Mouse (Mus musculus) erythroblast, embryonic 14.5 days (primary cell): ENCODE data around the gene Gm12166. TPM values are rescaled to one million over a fixed set of nuclear protein-coding genes. Genes with fewer than 3 reads are reported as not detected.
"Not testable (repeated sequence)": the region's sequence is repeated elsewhere in the genome, so short reads cannot be mapped to it uniquely, and the experiment has no call there.

Source experiments
- H3K27me3 ChIP-seq: 2 replicates; pipeline ENCODE4 v1.6.1; 2012; ENCODE audit warnings: inconsistent platforms; ENCODE audit not compliant: control insufficient read depth
- H3K36me3 ChIP-seq: 2 replicates; pipeline ENCODE4 v1.6.1; 2012; ENCODE audit warnings: mild to moderate bottlenecking, inconsistent platforms; ENCODE audit not compliant: control insufficient read depth
- H3K4me1 ChIP-seq: 2 replicates; pipeline ENCODE4 v1.6.1; 2012; ENCODE audit warnings: inconsistent platforms; ENCODE audit not compliant: control insufficient read depth
- H3K4me3 ChIP-seq: replicated peaks from 2 replicates; pipeline ENCODE3; 2012; ENCODE audit warnings: moderate library complexity, mild to moderate bottlenecking, inconsistent platforms
- H3K9me3 ChIP-seq: 2 replicates; pipeline ENCODE4 v1.6.1; 2012; ENCODE audit warnings: low read length, inconsistent platforms, mixed read lengths; ENCODE audit not compliant: control insufficient read depth
- GATA1 ChIP-seq: IDR thresholded peaks from 2 replicates; pipeline ENCODE4 v1.6.1; 2012; ENCODE audit warnings: low read length, inconsistent platforms, mixed read lengths
- TAL1 ChIP-seq: IDR thresholded peaks from 3 replicates; pipeline ENCODE4 v1.6.1; 2012; ENCODE audit warnings: low read length, inconsistent platforms, mixed read lengths
- polyA plus RNA-seq: library from polyadenylated mRNA; stranded (reverse); fragments of >175 nt; gene quantifications from 2 replicates; pipeline ENCODE4 v1.2.3, GENCODE M21; 2012

Gm12166 gene
- polyA plus RNA-seq, 1 experiment: 0.12 TPM

DNA sequence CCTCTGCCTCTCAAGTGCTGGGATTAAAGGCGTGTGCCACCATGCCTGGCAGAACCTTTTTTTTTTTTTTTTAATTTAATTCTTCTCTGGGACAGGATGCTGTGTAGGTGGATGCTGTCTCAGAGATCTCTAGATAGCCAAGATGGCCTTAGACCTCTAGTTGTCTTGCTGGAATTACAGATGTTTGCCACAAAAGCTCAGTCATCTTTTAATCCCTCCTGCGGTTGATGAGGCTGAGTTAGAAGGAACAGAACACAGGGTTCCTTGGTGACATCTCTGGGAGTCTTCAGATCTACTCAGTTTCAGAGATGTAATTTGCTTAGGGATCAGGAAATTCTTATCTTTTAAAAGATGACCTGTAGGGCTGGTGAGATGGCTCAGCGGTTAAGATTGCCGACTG, 6.8 kb upstream of the Gm12166 start:
- TF ChIP-seq TAL1: no peak
- TF ChIP-seq GATA1: no peak
- Histone ChIP-seq H3K4me3 (no peak overlapping the region), H3K27me3 (peaks cover 91% of the 10 kb centered on the region), H3K36me3 (no peaks in the 10 kb centered on the region), H3K4me1 (peaks cover 3% of the 10 kb centered on the region), H3K9me3 (peaks cover 6% of the 10 kb centered on the region; the same call in 1 of the 2 replicates)

DNA sequence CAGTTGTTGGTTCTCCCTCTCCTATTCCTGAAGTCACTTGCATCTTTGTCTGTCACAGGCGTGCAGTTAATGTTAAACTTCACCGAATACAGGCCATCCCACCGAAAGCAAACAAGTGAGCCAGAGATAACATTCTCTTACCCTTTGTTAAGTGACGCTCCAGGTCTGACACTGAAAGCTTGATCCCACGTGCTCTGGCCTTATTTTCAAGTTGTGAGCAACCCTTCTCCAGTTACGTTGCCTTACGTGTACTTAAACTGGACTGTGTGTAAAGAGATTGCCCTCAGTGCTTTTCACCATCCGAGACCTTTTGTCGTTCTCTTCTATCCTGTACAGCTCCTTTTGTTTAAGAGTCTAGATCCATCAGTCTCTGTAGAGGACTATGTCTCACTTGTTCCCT, 5.9 kb upstream of the Gm12166 start:
- H3K9me3 ChIP-seq: peaks cover 6% of the 10 kb centered on the region; the same call in 1 of the 2 replicates
- H3K4me3 ChIP-seq: no peak overlapping the region
- H3K27me3 ChIP-seq: peaks cover 83% of the 10 kb centered on the region
- peaks cover 3% of the 10 kb centered on the region for H3K4me1 ChIP-seq
- TF ChIP-seq TAL1 (no peak), GATA1 (no peak)
- H3K36me3 ChIP-seq: no peaks in the 10 kb centered on the region

DNA sequence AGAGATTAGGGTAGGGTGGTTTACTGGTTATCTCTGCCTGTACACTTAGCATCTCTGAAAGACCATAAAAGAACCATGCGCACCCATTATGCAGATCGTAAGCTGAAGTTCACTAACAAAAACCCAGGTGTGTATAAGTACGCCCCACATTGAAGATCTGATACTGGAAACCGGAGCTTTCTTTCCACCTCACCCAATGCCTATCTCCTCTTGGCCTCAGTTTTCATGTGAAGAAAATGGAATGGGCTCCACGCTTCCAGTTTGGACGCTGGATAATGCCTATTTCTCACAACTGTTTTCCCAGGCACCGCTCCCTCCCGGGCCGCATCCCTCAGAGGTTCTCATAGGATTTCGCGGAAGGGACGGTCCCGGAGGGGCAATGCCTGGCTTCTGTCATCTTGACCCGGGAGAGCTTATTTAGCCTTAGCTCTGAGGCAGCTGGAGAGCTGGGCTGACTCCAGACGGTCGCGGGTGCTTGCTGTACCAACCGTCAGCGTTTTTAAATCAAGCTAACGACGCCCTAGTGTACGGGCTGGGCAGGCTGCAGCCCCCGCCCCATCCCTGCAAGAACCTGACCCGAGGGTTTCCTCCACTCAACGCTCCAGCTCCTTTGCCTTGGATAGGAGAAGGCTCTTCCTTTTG, 4.8 kb upstream of the Gm12166 start:
- Histone ChIP-seq H3K4me3 (no peak overlapping the region), H3K9me3 (peaks cover 6% of the 10 kb centered on the region; the same call in 1 of the 2 replicates), H3K36me3 (no peaks in the 10 kb centered on the region), H3K4me1 (peaks cover 3% of the 10 kb centered on the region), H3K27me3 (peaks cover 76% of the 10 kb centered on the region)
- TF ChIP-seq TAL1: no peak
- no peak for TF ChIP-seq GATA1

DNA sequence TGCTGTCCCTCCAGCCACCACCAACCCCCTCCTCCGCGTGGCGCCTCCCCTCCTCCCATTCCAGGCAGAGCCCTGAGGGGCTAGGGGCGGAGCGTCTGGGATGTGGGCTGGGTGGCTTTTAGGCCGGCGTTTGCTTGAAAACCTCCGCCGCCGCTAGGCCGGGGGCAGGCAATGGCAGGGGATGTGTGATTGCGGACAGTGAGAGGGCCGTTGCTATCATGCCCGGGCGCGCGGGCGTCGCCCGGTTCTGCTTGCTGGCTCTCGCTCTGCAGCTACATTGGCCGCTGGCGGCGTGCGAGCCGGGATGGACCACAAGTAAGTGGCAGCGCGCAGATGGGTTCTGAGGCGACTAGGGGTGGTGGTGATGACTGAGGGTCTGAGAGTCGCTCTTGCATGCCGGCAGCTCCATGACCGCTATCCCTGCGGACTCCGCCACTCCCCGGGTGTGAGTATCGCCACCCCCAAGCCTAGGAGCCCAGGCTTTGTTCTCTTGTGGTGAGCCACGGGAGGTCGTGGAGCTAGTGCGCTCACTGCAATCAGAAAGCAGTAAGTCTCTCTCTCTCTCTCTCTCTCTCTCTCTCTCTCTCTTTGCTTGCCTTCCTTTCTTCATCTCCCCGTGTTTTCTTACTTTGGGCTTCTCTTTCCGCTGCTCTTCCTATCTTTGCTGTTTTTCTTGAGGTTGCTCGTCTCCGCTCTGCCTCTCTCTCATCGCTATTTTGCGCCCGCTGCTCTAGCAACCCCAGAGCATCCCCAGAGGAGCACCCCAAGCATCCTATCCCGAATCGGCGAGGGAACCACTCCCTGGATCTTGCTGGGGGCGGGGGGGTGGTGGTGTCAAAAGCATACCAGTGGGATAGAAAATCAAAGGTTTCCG, 4.0 kb upstream of the Gm12166 start, which contains the start of gene Adam19:
Gene Adam19, plus strand, starts transcription at position 97 of the 874 bp plus-strand sequence.
- H3K27me3 ChIP-seq: peaks cover 72% of the 10 kb centered on the region
- peak within 1 kb of the TSS; percentile 19 for H3K4me3 ChIP-seq

DNA sequence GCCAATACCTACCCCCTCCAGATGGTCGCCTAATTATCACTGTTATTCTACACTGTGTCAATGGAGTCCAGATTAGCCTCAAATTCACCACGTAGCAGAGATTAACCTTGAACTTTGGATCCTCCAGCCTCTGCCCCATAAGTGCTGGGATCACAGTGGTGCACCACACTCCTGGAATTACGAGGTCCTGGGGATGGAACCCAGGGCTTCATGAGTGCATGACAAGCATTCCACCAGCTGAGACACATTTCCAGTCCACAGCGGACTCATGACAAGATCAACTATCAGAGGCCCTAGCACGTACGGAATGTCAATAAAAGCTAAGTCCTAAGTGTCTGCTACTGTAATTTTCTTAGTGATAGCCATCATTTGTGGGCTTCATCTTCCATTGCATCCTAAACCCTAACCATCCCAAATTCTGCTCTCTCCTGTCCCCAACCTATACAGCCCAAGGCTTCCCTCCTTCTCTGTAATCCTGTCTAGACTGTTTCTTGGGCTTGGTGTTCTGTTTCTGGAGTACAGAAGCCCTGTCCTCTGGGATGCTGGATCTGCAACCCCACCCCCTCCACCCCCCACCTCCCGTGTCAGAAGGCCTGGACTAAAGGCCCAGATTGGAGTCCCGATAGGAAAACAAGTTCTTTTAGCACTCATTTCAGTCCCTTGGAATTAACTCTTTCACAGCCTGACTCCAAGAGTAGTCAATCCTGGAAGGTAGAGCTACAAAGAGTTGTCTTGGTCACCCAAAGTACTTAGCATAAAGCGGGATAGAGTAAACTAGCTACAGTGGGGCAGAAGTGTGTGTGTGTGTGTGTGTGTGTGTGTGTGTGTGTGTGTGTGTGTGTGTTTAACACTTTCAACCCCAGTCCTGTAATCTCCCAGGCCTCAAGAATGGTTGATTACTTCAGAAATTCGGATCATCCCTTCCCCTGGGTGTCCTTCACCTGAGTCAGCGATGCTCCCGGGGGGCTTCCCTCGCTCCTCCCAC, 3.1 kb upstream of the Gm12166 start:
- H3K4me3 ChIP-seq: no peak overlapping the region
- H3K36me3 ChIP-seq: no peaks in the 10 kb centered on the region
- peaks cover 64% of the 10 kb centered on the region for H3K27me3 ChIP-seq
- H3K9me3 ChIP-seq: peaks cover 6% of the 10 kb centered on the region; the same call in 1 of the 2 replicates
- TF ChIP-seq GATA1 (no peak), TAL1 (no peak)
- H3K4me1 ChIP-seq: peaks cover 3% of the 10 kb centered on the region

More for the DNA sequence above, 4.0 kb upstream of the Gm12166 start, which contains the start of gene Adam19:
- H3K36me3 ChIP-seq: no peaks in the 10 kb centered on the region
- TF ChIP-seq TAL1: no peak
- TF ChIP-seq GATA1: no peak
- peaks cover 6% of the 10 kb centered on the region; the same call in 1 of the 2 replicates for H3K9me3 ChIP-seq
- peaks cover 3% of the 10 kb centered on the region for H3K4me1 ChIP-seq

DNA sequence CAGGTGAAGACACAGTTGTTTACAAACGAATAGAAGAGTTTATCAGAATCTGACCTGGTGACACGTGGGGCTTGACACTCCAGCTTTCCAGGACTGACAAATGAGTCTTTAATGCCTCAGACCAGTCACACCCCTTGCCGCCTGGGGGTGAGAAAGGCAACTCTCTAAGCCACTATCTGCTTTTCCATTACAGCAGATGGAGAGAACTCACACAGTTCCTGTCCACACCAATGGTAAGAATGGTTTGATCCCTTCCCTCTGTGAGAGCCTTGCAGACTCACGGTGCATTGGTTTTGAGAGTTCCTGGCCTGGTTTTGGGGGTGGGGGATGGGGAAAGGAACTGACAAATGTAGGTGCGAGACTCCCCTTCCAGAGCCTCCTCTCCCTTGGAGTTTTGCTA, 2.2 kb upstream of the Gm12166 start:
- no peaks in the 10 kb centered on the region for H3K36me3 ChIP-seq
- TF ChIP-seq TAL1: no peak
- peaks cover 3% of the 10 kb centered on the region for H3K4me1 ChIP-seq
- peaks cover 56% of the 10 kb centered on the region for H3K27me3 ChIP-seq
- peaks cover 6% of the 10 kb centered on the region; the same call in 1 of the 2 replicates for H3K9me3 ChIP-seq
- no peak overlapping the region for H3K4me3 ChIP-seq

DNA sequence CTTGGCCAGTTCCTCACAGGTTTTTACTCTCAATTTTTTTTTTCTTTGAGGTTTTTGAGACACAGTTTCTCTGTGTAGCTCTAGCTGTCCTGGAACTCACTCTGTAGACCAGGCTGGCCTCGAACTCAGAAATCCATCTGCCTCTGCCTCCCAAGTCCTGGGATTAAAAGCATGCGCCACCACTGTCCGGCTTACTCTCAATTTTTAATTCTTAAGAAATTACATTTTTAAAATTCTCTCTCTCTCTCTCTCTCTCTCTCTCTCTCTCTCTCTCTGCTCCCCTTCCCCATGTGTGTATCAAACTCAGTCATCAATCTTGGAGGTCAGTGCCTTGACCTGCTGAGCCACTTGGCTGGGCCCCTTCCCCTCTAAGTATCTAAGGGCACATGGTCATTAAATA, 1.3 kb upstream of the Gm12166 start:
- not testable (repeated sequence) for H3K36me3 ChIP-seq, H3K4me3 ChIP-seq, H3K4me1 ChIP-seq, H3K9me3 ChIP-seq
- peaks cover 50% of the 10 kb centered on the region for H3K27me3 ChIP-seq

DNA sequence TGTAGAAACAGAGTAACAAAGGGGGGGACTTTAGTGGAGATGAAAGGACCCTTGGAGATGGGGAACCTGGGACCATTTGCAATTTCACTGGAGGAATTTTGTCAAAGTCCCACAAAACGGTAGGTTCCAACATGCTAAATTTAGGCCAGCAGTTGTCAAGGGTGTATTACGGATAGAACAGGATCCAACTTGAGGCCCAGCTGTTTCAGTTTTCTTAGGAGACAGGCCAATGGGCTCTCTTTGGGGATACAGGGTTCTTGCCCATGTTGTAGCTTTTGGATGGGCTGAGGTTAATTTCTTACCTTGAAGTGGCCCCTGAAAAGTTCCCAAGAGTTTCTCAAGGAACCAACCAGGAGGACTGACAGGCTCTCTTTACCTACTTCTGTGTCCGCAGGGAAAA, 4.9 kb downstream of the Gm12166 start:
- H3K36me3 ChIP-seq: no peaks in the 10 kb centered on the region
- peaks cover under 1% of the 10 kb centered on the region; the same call in 1 of the 2 replicates for H3K27me3 ChIP-seq
- no peak for TF ChIP-seq TAL1
- no peak for TF ChIP-seq GATA1
- no peaks in the 10 kb centered on the region for H3K9me3 ChIP-seq
- no peak overlapping the region for H3K4me3 ChIP-seq
- H3K4me1 ChIP-seq: no peaks in the 10 kb centered on the region

DNA sequence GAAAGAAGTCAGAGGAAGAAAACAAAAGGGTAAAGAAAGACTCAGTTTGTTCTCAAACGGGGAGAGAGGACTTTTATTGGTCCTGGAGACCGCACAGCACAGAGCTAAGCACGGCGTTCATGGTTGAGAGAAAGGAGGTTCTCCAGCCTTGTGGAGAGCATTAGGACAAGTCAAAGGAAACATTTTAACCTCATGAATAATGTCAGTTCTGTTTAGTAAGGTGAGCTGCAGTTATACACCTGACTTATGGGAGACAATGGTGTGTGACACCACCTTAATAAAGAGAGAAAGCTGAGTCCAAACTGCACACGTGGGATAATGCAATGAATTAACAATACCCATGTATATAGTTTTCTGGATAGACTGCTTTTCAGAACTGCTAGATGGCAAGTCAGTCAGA, 7.3 kb downstream of the Gm12166 start:
- Histone ChIP-seq H3K4me1 (no peaks in the 10 kb centered on the region), H3K9me3 (no peaks in the 10 kb centered on the region), H3K4me3 (no peak overlapping the region), H3K27me3 (no peaks in the 10 kb centered on the region), H3K36me3 (no peaks in the 10 kb centered on the region)
- TF ChIP-seq GATA1: no peak
